Mouse (Mus musculus) ES-Bruce4 (cell line): ENCODE measurements around the gene Rfxank.

ENCODE experiments used
- CTCF ChIP-seq: IDR thresholded peaks from one replicate; pipeline ENCODE4 v1.8.1; 2011; ENCODE audit warnings: low read depth, low read length
- EP300 ChIP-seq: IDR thresholded peaks from 2 replicates; pipeline ENCODE4 v1.6.1; 2011; ENCODE audit warnings: low read depth, low read length; ENCODE audit not compliant: insufficient read depth
- POLR2A ChIP-seq: IDR thresholded peaks from one replicate; pipeline ENCODE4 v1.8.1; 2011; ENCODE audit warnings: low read length; ENCODE audit not compliant: insufficient read depth

- TF ChIP-seq CTCF (no peak), POLR2A (no peak), EP300 (no peak)
Observed at GRCm38 (mm10) chr8:70124992-70125391, 14.0 kb downstream of the Rfxank start.
